42 mouse cellular contexts compared by ENCODE assay signal in genomic region chr3:122964301-122964700, GRCm38 (mm10). TPM values are rescaled to one million over a fixed set of nuclear protein-coding genes. Genes with fewer than 3 reads are reported as not detected.
"Had no signal": no experiment of that assay in that cellular context is flagged by ENCODE, and none has a peak within 500 bp of the region (broad histone marks: within the 10 kb centered on the region; RNA-seq: fewer than 3 reads in every experiment).

No protein-coding gene starts in this region.

- H3K4me3 ChIP-seq: gastrocnemius, adult 2 months; heart, adult 2 months; heart, embryonic 13.5 days; heart, embryonic 15.5 days; hindbrain, embryonic 13.5 days; hindbrain, embryonic 15.5 days; kidney, embryonic 15.5 days; limb, embryonic 10.5 days; limb, embryonic 12.5 days; liver, embryonic 12.5 days had no signal

- ATAC-seq: hindbrain, postnatal 0 days; intestine, embryonic 16.5 days; liver, embryonic 12.5 days had no signal

- H3K4me2 ChIP-seq: heart, embryonic 11.5 days; heart, embryonic 13.5 days; heart, embryonic 15.5 days; hindbrain, embryonic 13.5 days; hindbrain, embryonic 15.5 days; kidney, embryonic 15.5 days; limb, embryonic 12.5 days; liver, embryonic 12.5 days had no signal

- H3K27ac ChIP-seq: gastrocnemius, adult 2 months; heart, adult 2 months; heart, embryonic 13.5 days; heart, embryonic 15.5 days; hindbrain, embryonic 13.5 days; hindbrain, embryonic 15.5 days; hindbrain, postnatal 0 days; kidney, embryonic 15.5 days; kidney, postnatal 0 days; limb, embryonic 10.5 days; limb, embryonic 12.5 days; liver, embryonic 12.5 days had no signal

- H3K4me1 ChIP-seq: heart, embryonic 13.5 days; heart, embryonic 15.5 days; hindbrain, embryonic 13.5 days; hindbrain, embryonic 15.5 days; kidney, embryonic 15.5 days; limb, embryonic 12.5 days; liver, embryonic 12.5 days had no signal

- DNase-seq: gastrocnemius, adult 2 months; gastrocnemius, postnatal 10 days; gastrocnemius, postnatal 25 days; heart, adult 11 months; heart, adult 2 months; heart, postnatal 14 days; heart, postnatal 36 days; kidney, adult 11 months; kidney, adult 2 months; kidney, adult 9 months; kidney, postnatal 14 days; kidney, postnatal 36 days; layer of hippocampus, adult 9-11 months; layer of hippocampus, postnatal 36 days; liver had no signal

- H3K9me3 ChIP-seq: heart, embryonic 13.5 days; heart, embryonic 15.5 days; hindbrain, embryonic 13.5 days; hindbrain, embryonic 15.5 days; kidney, embryonic 15.5 days; limb, embryonic 10.5 days; limb, embryonic 12.5 days; liver, embryonic 12.5 days had no signal

- H3K9ac ChIP-seq: heart, embryonic 13.5 days; heart, embryonic 15.5 days; hindbrain, embryonic 13.5 days; hindbrain, embryonic 15.5 days; kidney, embryonic 15.5 days; limb, embryonic 12.5 days; liver, embryonic 12.5 days had no signal

- H3K27me3 ChIP-seq: heart, embryonic 13.5 days; heart, embryonic 15.5 days; hindbrain, embryonic 13.5 days; hindbrain, embryonic 15.5 days; kidney, embryonic 15.5 days; limb, embryonic 12.5 days; liver, embryonic 12.5 days had no signal

RNA-seq across cellular contexts. Expression of gene Gm10959, which starts 45.1 kb away (rescaled TPM):
- total RNA-seq: gastrocnemius, adult 2 months; gastrocnemius, postnatal 10 days; gastrocnemius, postnatal 25 days; gastrocnemius, postnatal 4 days; heart, adult 2 months; heart, postnatal 14 days; heart, postnatal 36 days; hematopoietic stem cell, adult 5-6 weeks; hindbrain, postnatal 0 days; layer of hippocampus, adult 18-20 months; layer of hippocampus, adult 8-10 months; layer of hippocampus, postnatal 14 days; layer of hippocampus, postnatal 36 days; left cerebral cortex, adult 18-20 months; left cerebral cortex, adult 8-10 months; left cerebral cortex, postnatal 10 days; left cerebral cortex, postnatal 36 days had no signal
- polyA plus RNA-seq: frontal cortex, adult 2 months; heart, adult 2 months; heart, embryonic 11.5 days; heart, embryonic 13.5 days; heart, embryonic 15.5 days; heart, postnatal 0 days; hindbrain, embryonic 11.5 days; hindbrain, embryonic 13.5 days; hindbrain, embryonic 15.5 days; hindbrain, postnatal 0 days; intestine, embryonic 14.5 days; intestine, embryonic 16.5 days; kidney, adult 2 months; kidney, embryonic 15.5 days; kidney, postnatal 0 days; large intestine, adult 2 months; limb, embryonic 10.5 days; limb, embryonic 12.5 days; limb, embryonic 14.5 days; liver, embryonic 12.5 days had no signal
